Mouse (Mus musculus) retina, postnatal 7 days (tissue): Measurements from ENCODE around the gene Ncoa5.
A peak's percentile ranks its signal among the peaks of the same experiment; 100 is the strongest.

Experiments
- DNase-seq: peaks from one replicate; pipeline ENCODE4 v3.0.0-alpha.2; 2012; ENCODE audit warnings: low read depth, low spot score

Ncoa5 gene

GRCm38 (mm10) chr2:164957548-164958315, 76.9 kb downstream of the Ncoa5 start:
- DNase-seq, result no peak

DNA sequence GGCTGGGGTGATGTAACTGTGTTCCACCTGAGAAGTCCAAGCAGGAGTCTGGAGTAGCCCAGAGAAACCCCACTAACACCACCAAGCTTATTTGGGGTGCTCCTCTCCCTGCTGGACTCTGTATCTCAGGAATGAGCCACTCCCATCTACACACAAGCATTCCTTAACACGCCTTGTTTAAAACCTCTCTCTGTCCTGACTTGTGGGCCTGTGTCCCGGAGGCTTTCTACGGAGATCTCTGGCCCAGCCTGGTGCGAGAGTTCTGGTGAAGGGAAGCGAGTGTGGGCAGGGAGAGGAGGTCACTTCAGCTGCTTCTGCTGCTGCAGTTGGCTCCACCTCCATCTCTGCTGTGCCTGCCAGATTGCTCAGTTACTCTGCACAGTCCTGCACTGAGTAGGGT, 78.5 kb downstream of the Ncoa5 start:
- DNase-seq, result no peak

DNA sequence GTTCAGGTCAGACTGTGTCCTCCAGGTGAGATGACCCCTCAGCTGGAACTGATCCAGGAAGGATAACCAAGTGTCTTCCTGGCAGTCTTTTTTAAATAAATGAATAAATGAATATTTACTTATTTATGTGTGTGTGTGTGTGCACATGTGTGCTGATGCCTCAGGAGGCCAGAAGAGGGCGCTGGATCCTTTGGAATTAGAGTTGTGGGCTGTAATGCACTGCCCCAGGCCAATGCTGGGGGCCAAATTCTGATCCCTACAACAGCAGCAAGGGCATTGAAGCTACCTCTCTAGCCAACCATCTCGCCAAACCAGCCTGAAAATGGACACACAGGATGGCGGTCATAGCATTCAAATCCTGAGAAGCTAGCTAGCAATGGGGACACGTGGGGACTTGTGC, 78.9 kb downstream of the Ncoa5 start:
- no peak for DNase-seq

GRCm38 (mm10) chr2:164953224-164953623, 81.4 kb downstream of the Ncoa5 start:
- peak; percentile 80 for DNase-seq

DNA sequence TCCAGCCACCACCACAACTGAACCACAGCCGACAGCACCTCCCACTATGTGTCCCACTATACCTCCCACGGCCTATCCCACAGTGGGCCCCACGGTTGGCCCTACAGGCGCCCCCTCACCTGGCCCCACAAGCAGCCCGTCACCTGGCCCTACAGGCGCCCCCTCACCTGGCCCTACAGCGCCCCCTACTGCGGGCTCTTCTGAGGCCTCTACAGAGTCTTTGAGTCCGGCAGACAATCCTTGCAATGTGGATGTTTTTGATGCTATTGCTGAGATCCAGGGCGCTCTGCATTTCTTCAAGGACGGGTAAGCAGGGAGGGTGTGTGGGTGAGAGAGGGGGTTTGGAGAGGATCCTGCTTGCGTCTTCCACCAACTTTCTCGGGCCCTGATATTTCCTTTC, 82.2 kb downstream of the Ncoa5 start:
- no peak for DNase-seq

GRCm38 (mm10) chr2:164951745-164952144, 82.9 kb downstream of the Ncoa5 start:
- no peak for DNase-seq

- no peak for DNase-seq
Measured at GRCm38 (mm10) chr2:164950501-164950900, 84.2 kb downstream of the Ncoa5 start.
